Mouse (Mus musculus): ENCODE measurements at regions not wholly inside any gene's neighbourhood (a gene's known extent, or its start where the extent isn't known, plus 50 kb on each side); places are given as distances from the start of the nearest gene placed in this dataset.
"Not testable (repeated sequence)": the region's sequence is repeated elsewhere in the genome, so short reads cannot be mapped to it uniquely, and the experiment has no call there.

GRCm38 (mm10) chr8:34651750-34652149 lies 540.2 kb upstream of the Gm10131 start:
- no peak for DNase-seq (ENCODE audit: low spot score in 2 of 2)

GRCm38 (mm10) chr8:34628221-34628620 lies 516.7 kb upstream of the Gm10131 start:
- DNase-seq (ENCODE audit: low spot score in 2 of 2): not testable (repeated sequence)

GRCm38 (mm10) chr8:34625670-34626069 lies 514.1 kb upstream of the Gm10131 start:
- no peak for DNase-seq (ENCODE audit: low spot score in 2 of 2)

- no peak for DNase-seq (ENCODE audit: low spot score in 2 of 2)
Measured at GRCm38 (mm10) chr8:34623783-34624182, 512.2 kb upstream of the Gm10131 start.

- no peak for DNase-seq (ENCODE audit: low spot score in 2 of 2)
Measured at GRCm38 (mm10) chr8:34622177-34623114, 510.9 kb upstream of the Gm10131 start.

- DNase-seq (ENCODE audit: low spot score in 2 of 2): no peak
Measured at GRCm38 (mm10) chr8:34618046-34618445, 506.5 kb upstream of the Gm10131 start.

GRCm38 (mm10) chr8:34614987-34615386 lies 503.4 kb upstream of the Gm10131 start:
- no peak for DNase-seq (ENCODE audit: low spot score in 2 of 2)

GRCm38 (mm10) chr8:34614031-34614526 lies 502.5 kb upstream of the Gm10131 start:
- DNase-seq (ENCODE audit: low spot score in 2 of 2): no peak

GRCm38 (mm10) chr8:34613138-34613537 lies 501.6 kb upstream of the Gm10131 start:
- no peak for DNase-seq (ENCODE audit: low spot score in 2 of 2)

- DNase-seq (ENCODE audit: low spot score in 2 of 2): no peak
Measured at GRCm38 (mm10) chr8:34612396-34612795, 500.9 kb upstream of the Gm10131 start.

- DNase-seq (ENCODE audit: low spot score in 2 of 2): no peak
Measured at GRCm38 (mm10) chr8:34610186-34610585, 498.6 kb upstream of the Gm10131 start.

- DNase-seq (ENCODE audit: low spot score in 2 of 2): no peak
Measured at GRCm38 (mm10) chr8:34607426-34607825, 495.9 kb upstream of the Gm10131 start.

- no peak for DNase-seq (ENCODE audit: low spot score in 2 of 2)
Measured at GRCm38 (mm10) chr8:34605031-34605430, 493.5 kb upstream of the Gm10131 start.

GRCm38 (mm10) chr8:34604581-34604980 lies 493.0 kb upstream of the Gm10131 start:
- no peak for DNase-seq (ENCODE audit: low spot score in 2 of 2)

GRCm38 (mm10) chr8:34601426-34601953 lies 490.0 kb upstream of the Gm10131 start:
- DNase-seq (ENCODE audit: low spot score in 2 of 2): no peak

GRCm38 (mm10) chr8:34600880-34601279 lies 489.3 kb upstream of the Gm10131 start:
- peak in 1 of 2 experiments; percentile 29 for DNase-seq (ENCODE audit: low spot score in 2 of 2)

GRCm38 (mm10) chr8:34596593-34596992 lies 485.1 kb upstream of the Gm10131 start:
- no peak for DNase-seq (ENCODE audit: low spot score in 2 of 2)

GRCm38 (mm10) chr8:34590976-34591749 lies 479.6 kb upstream of the Gm10131 start:
- no peak for DNase-seq (ENCODE audit: low spot score in 2 of 2)

GRCm38 (mm10) chr8:34578043-34578442 lies 466.5 kb upstream of the Gm10131 start:
- DNase-seq (ENCODE audit: low spot score in 2 of 2): no peak

GRCm38 (mm10) chr8:34574009-34574408 lies 462.5 kb upstream of the Gm10131 start:
- DNase-seq (ENCODE audit: low spot score in 2 of 2): no peak

GRCm38 (mm10) chr8:34573007-34573881 lies 461.7 kb upstream of the Gm10131 start:
- DNase-seq (ENCODE audit: low spot score in 2 of 2): no peak
